Mouse (Mus musculus) stomach, embryonic 16.5 days (tissue): ENCODE results near the gene Ccnq. TPM values are rescaled to one million over a fixed set of nuclear protein-coding genes. Genes with fewer than 3 reads are reported as not detected.

Experiments
- ATAC-seq: fragments of 200-750 bp; cut with Nextera tagmentation; 2 replicates; pipeline ENCODE4 v1.8.0; 2017; ENCODE audit warnings: moderate number of reproducible peaks, moderate TSS enrichment; ENCODE audit not compliant: insufficient read depth, low FRiP score
- H3K27ac ChIP-seq: fragments of 300-500 bp; sonication (generic); 2 replicates; pipeline ENCODE4 v1.5.1; 2014; ENCODE audit warnings: low read length
- H3K27me3 ChIP-seq: fragments of 300-500 bp; sonication (generic); 2 replicates; pipeline ENCODE4 v1.6.1; 2014; ENCODE audit warnings: low read length, control low read depth, mixed read lengths; ENCODE audit not compliant: control insufficient read depth, insufficient read depth
- H3K36me3 ChIP-seq: fragments of 300-500 bp; sonication (generic); 2 replicates; pipeline ENCODE4 v1.6.1; 2014; ENCODE audit warnings: low read length; ENCODE audit not compliant: control insufficient read depth, insufficient read depth
- H3K4me1 ChIP-seq: fragments of 300-500 bp; sonication (generic); 2 replicates; pipeline ENCODE4 v1.6.1; 2014; ENCODE audit warnings: low read length, control low read depth, mixed read lengths; ENCODE audit not compliant: control insufficient read depth, insufficient read depth
- H3K4me2 ChIP-seq: fragments of 300-500 bp; sonication (generic); 2 replicates; pipeline ENCODE4 v1.6.1; 2014; ENCODE audit warnings: low read depth, low read length, mixed read lengths
- H3K4me3 ChIP-seq: fragments of 300-500 bp; sonication (generic); replicated peaks from 2 replicates; pipeline ENCODE4 v1.5.1; 2014; ENCODE audit warnings: mild to moderate bottlenecking, low read length
- H3K9ac ChIP-seq: fragments of 300-500 bp; sonication (generic); 2 replicates; pipeline ENCODE4 v1.6.1; 2014; ENCODE audit warnings: low read length
- H3K9me3 ChIP-seq: fragments of 300-500 bp; sonication (generic); replicated peaks from 2 replicates; pipeline ENCODE4 v1.6.1; 2016; ENCODE audit warnings: low read length, control low read depth; ENCODE audit not compliant: control insufficient read depth
- WGBS: fragments of 180-500 bp; shearing (Covaris S2); extraction: QIAGEN DNeasy Blood & Tissue Kit; methylation state at CpG from one replicate; pipeline ENCODE4 v1.1.7; 2014; 5-methylcytosine and 5-hydroxymethylcytosine counted together
- polyA plus RNA-seq: library from polyadenylated mRNA; unstranded; fragments of >200 nt; fragmentation: Nextera tagmentation; extraction: Ambion mirVana; gene quantifications from 2 replicates; pipeline ENCODE4 v1.2.1, GENCODE M21; 2015

The Ccnq gene
- polyA plus RNA-seq, 1 experiment from 2014 or later = 32.4 TPM

DNA sequence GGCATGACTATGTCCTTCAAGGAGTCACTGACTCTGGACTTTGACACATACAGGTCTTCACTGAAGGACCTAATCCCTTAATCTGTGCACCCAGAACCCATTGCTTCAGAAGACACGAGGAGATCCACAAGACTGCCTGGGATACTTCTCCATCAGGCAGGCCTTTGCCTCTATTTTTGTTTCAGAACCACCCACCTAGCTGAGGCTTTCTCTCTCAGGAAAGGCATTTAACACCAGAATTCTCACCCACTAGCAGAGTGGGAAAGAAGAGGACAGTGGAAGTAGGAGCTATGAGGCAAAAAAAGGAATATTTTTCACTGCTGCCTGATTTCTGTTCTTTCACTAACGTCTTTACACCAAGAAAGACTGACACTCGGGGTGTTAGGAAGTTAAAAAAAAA lies 25.2 kb downstream of the Ccnq start:
- 69% methylated on average over 3 of the region's 3 CpGs for WGBS
- no peak overlapping the region for H3K4me3 ChIP-seq

DNA sequence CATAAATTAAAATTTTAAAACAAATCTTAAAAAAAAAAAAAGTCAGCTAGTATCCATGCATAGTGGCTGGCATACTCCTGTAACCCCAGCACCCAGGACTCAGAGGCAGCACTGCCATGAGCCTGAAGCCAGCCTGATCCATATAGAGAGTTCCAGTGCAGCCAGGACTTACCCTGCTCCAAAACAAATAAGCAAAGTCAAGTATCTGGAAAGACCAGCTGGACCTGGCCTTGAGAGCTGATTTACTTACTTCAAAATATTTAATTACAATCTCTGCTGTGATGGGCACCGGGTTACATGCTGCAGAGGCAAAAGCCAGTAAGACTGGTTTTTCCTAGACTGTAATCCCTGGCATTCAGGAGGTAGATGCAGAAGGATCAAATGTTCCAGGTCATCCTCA lies 26.7 kb downstream of the Ccnq start:
- Histone ChIP-seq H3K36me3 (no peaks in the 10 kb centered on the region), H3K4me1 (no peaks in the 10 kb centered on the region), H3K9me3 (no peaks in the 10 kb centered on the region), H3K27ac (no peak overlapping the region), H3K4me2 (no peak overlapping the region), H3K9ac (no peak overlapping the region), H3K4me3 (no peak overlapping the region), H3K27me3 (no peaks in the 10 kb centered on the region)
- ATAC-seq = no peak
- 47% methylated on average over 1 of the region's 1 CpGs for WGBS

More for the DNA sequence above, 25.2 kb downstream of the Ccnq start:
- H3K4me2 ChIP-seq = no peak overlapping the region
- no peaks in the 10 kb centered on the region for H3K4me1 ChIP-seq
- H3K9me3 ChIP-seq = no peaks in the 10 kb centered on the region
- H3K27ac ChIP-seq = no peak overlapping the region
- ATAC-seq = no peak
- no peak overlapping the region for H3K9ac ChIP-seq
- H3K27me3 ChIP-seq = no peaks in the 10 kb centered on the region
- no peaks in the 10 kb centered on the region for H3K36me3 ChIP-seq

DNA sequence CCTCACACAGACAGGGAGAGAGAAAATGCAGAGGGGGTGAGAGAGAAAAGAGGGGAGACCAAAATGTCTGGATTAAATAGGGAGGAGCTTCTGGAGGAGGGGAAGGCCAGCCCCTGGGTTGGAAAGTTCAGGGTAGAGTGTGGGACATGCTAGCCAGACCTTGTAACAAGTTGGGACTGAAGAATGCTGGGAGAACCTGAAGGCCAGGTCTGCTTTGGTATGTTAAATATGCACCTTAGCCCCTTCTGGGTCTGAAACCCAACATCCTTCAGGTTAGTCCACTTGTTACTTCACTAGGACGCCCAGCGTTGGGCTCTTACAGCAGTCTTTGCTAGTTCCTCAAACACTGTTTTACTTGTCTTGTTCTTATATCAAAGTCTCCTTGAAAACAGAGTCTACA lies 30.1 kb downstream of the Ccnq start:
- no peaks in the 10 kb centered on the region for H3K27me3 ChIP-seq
- no peak overlapping the region for H3K9ac ChIP-seq
- no peaks in the 10 kb centered on the region for H3K4me1 ChIP-seq
- H3K36me3 ChIP-seq = no peaks in the 10 kb centered on the region
- 59% methylated on average over 2 of the region's 2 CpGs for WGBS
- ATAC-seq = no peak
- no peaks in the 10 kb centered on the region for H3K9me3 ChIP-seq
- no peak overlapping the region for H3K27ac ChIP-seq
- H3K4me3 ChIP-seq = no peak overlapping the region
- no peak overlapping the region for H3K4me2 ChIP-seq

DNA sequence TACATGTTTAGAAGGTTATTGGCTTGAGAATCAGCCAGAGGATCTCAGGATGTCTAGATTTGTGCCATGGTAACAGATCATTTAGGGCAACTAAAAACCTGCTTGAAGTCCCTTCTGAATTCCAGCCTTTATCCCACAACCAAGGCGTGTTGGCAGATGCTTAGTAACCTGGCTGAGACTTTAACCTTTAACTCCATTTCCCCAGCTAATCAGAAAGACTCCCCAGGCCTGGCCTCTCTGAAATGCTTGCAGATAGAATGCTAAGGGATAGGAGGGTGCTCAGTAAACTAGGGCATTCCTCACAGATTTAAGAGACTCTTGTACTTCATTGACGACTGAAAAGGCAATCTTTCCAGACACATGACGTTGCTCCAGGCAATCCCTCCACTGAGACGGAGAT lies 33.9 kb downstream of the Ccnq start:
- Histone ChIP-seq H3K4me1 (no peaks in the 10 kb centered on the region), H3K9me3 (no peaks in the 10 kb centered on the region), H3K4me2 (no peak overlapping the region), H3K36me3 (no peaks in the 10 kb centered on the region), H3K27ac (no peak overlapping the region), H3K9ac (no peak overlapping the region), H3K4me3 (no peak overlapping the region), H3K27me3 (no peaks in the 10 kb centered on the region)
- WGBS = 58% methylated on average over 4 of the region's 4 CpGs
- no peak for ATAC-seq

DNA sequence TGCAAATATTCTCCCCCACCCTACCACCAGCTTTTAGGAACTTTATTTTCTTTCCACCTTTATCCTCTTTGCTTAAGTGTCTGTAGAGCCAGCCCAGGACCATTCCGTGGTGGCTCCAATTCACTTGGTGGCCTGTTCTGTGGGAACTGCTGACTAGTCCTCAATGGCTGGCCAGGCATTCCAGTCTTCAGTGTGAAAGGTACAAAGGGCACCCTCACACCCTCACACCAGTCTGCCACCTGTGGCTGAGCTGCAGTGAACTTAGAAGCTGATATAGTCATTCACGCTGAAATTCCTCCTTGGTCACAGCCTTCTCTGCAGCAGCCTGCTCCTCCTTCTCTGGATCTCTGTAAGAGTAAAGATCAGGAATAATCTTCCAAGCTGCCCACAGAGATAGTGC lies 42.9 kb downstream of the Ccnq start:
- ATAC-seq = no peak
- no peaks in the 10 kb centered on the region for H3K9me3 ChIP-seq
- WGBS = 72% methylated on average over 2 of the region's 2 CpGs
- H3K27ac ChIP-seq = no peak overlapping the region
- H3K4me2 ChIP-seq = no peak overlapping the region
- no peak overlapping the region for H3K4me3 ChIP-seq
- H3K4me1 ChIP-seq = no peaks in the 10 kb centered on the region
- no peak overlapping the region for H3K9ac ChIP-seq
- no peaks in the 10 kb centered on the region for H3K36me3 ChIP-seq
- H3K27me3 ChIP-seq = no peaks in the 10 kb centered on the region

DNA sequence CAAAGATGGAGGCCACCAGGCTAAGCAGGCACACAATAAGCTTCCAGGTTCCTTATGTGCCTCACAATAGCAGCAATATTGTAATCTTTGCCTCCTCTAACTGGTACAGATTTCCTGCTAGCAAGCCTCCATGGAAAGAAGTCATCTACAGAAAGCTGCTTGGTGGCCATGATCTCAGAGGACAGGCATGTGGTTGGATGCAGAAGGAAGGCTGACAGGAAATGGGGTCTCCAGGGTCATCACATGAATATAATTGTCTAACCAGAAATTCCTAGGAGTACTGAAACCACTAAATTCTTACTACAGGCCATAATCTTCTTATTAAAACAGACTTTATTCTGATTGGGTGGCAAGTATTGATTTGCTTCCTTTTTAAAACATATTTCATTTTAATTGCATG lies 45.5 kb downstream of the Ccnq start:
- no peak overlapping the region for H3K4me2 ChIP-seq
- no peak overlapping the region for H3K9ac ChIP-seq
- ATAC-seq = no peak
- no peaks in the 10 kb centered on the region for H3K9me3 ChIP-seq
- no peak overlapping the region for H3K27ac ChIP-seq
- H3K4me3 ChIP-seq = no peak overlapping the region
- no peaks in the 10 kb centered on the region for H3K27me3 ChIP-seq
- no peaks in the 10 kb centered on the region for H3K36me3 ChIP-seq
- no peaks in the 10 kb centered on the region for H3K4me1 ChIP-seq

DNA sequence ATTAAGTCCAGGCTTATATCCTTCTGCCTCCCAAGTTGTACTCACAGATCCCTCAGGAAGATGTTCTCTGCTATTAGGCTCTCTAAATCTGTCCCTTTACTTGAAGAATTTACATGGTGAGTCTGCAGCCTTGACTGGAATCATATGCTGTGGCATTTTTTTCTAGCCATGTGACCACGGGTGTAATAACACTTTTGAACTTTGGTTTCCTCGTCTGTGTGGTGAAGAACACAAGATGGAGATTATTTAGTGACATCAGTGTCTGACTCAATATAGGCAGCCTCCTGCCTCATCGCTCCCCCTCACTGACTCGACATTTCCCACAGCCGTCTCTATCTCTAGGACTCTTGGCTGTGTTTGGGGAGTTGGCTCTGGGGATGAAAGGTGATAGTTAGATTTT lies 48.4 kb downstream of the Ccnq start:
- Histone ChIP-seq H3K4me1 (no peaks in the 10 kb centered on the region), H3K9ac (no peak overlapping the region), H3K27me3 (no peaks in the 10 kb centered on the region), H3K9me3 (no peaks in the 10 kb centered on the region), H3K36me3 (no peaks in the 10 kb centered on the region), H3K4me3 (no peak overlapping the region), H3K4me2 (no peak overlapping the region), H3K27ac (no peak overlapping the region)
- no peak for ATAC-seq
- 70% methylated on average over 5 of the region's 5 CpGs for WGBS

DNA sequence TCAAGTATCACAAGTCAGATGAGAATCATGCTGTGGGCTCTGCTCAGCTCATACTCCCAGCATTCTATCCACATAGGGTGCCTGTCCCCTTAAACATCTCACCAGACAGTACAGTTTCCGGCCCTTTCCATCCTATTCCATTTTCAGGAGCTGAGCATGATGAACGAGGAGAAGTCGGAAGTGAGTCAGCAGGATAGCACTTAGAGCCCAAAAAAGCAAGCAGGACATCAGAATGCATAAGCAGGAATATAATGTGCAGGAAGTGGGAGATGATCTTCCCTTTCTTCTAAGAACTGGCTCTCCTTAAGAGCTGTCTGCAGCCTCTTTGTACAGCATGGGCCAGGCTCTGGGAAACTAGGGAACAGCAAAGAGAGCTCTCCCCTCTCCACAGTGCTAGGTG lies 49.2 kb downstream of the Ccnq start:
- H3K9me3 ChIP-seq = no peaks in the 10 kb centered on the region
- no peak for ATAC-seq
- no peak overlapping the region for H3K9ac ChIP-seq
- no peak overlapping the region for H3K4me3 ChIP-seq
- H3K27me3 ChIP-seq = no peaks in the 10 kb centered on the region
- WGBS = 46% methylated on average over 3 of the region's 3 CpGs
- H3K27ac ChIP-seq = no peak overlapping the region
- no peaks in the 10 kb centered on the region for H3K36me3 ChIP-seq
- no peaks in the 10 kb centered on the region for H3K4me1 ChIP-seq
- H3K4me2 ChIP-seq = no peak overlapping the region
